ENCODE assay signal across 8 mouse cellular contexts in genomic region chr7:139684553-139684929, GRCm38 (mm10). TPM values are rescaled to one million over a fixed set of nuclear protein-coding genes. Genes with fewer than 3 reads are reported as not detected.
A peak's percentile ranks its signal among the peaks of the same experiment; 100 is the strongest.
DNase-seq lines count a peak whose midpoint lies in the region; ATAC-seq and TF ChIP-seq lines count a peak whose summit lies in the region.

No protein-coding gene starts in this region.

- peak overlapping the region; percentile 63 to 67 for H3K4me3 ChIP-seq in ES-E14 (ENCODE audit: insufficient read depth in 1 of 2, low read depth in 1 of 2, low read length in 2 of 2, poor library complexity in 1 of 2, severe bottlenecking in 1 of 2)
- peak overlapping the region; percentile 59 for H3K4me3 ChIP-seq in forebrain, embryonic 16.5 days (replicated peaks; ENCODE audit: low read length)
- peak overlapping the region; percentile 56 for H3K4me3 ChIP-seq in lung, embryonic 15.5 days

- peak overlapping the region; percentile 68 for H3K4me2 ChIP-seq in forebrain, embryonic 16.5 days (ENCODE audit: low read length)
- H3K4me2 ChIP-seq in lung, embryonic 15.5 days = peak overlapping the region; percentile 82

- peak; percentile 96 for DNase-seq in ES-E14 (ENCODE audit: low read depth, low spot score)
- DNase-seq in cerebellum, adult 11-12 months = peak; percentile 90
- peak; percentile 92 for DNase-seq in heart, postnatal 4 days
- peak; percentile 89 to 95 for DNase-seq in layer of hippocampus, adult 8-10 months (ENCODE audit: low spot score in 2 of 2)
- peak; percentile 78 for DNase-seq in ovary, adult 18-20 months (ENCODE audit: low spot score)
- DNase-seq in thymus, postnatal 0 days (ENCODE audit: low spot score) = peak; percentile 97

- 0% methylated on average over 14 of the region's 14 CpGs for WGBS in forebrain, embryonic 16.5 days
- under 1% methylated on average over 14 of the region's 14 CpGs for WGBS in lung, embryonic 15.5 days

- no peaks in the 10 kb centered on the region for H3K36me3 ChIP-seq in ES-E14 (ENCODE audit: control insufficient read depth, insufficient read depth, low read length, poor library complexity, severe bottlenecking)
- H3K36me3 ChIP-seq in forebrain, embryonic 16.5 days (ENCODE audit: control insufficient read depth, insufficient read depth) = no peaks in the 10 kb centered on the region
- no peaks in the 10 kb centered on the region for H3K36me3 ChIP-seq in lung, embryonic 15.5 days

- no peaks in the 10 kb centered on the region for H3K27me3 ChIP-seq in forebrain, embryonic 16.5 days (replicated peaks; ENCODE audit: control insufficient read depth, insufficient read depth, low read length)
- peaks cover 8% of the 10 kb centered on the region; the same call in 1 of the 2 replicates for H3K27me3 ChIP-seq in lung, embryonic 15.5 days

- H3K9ac ChIP-seq in ES-E14 (ENCODE audit: insufficient read depth, low read depth, low read length, poor library complexity, severe bottlenecking) = peak overlapping the region; percentile 32; the same call in 1 of the 2 replicates
- H3K9ac ChIP-seq in forebrain, embryonic 16.5 days (replicated peaks; ENCODE audit: low read depth, low read length) = peak overlapping the region; percentile 59
- peak overlapping the region; percentile 38 for H3K9ac ChIP-seq in lung, embryonic 15.5 days

- in situ Hi-C loops in ES-E14 (cut with MboI; ENCODE audit: low sequenced_read_pairs in 2 of 2, unreplicated experiment in 2 of 2) = no loop called here

- peaks cover 2% of the 10 kb centered on the region in 2 experiments; a peak in 2 of 4 replicates for H3K4me1 ChIP-seq in ES-E14 (ENCODE audit: control insufficient read depth in 2 of 2, insufficient read depth in 2 of 2, low read length in 2 of 2, poor library complexity in 1 of 2)
- peaks cover 16% of the 10 kb centered on the region for H3K4me1 ChIP-seq in forebrain, embryonic 16.5 days (replicated peaks; ENCODE audit: control insufficient read depth, insufficient read depth, low read length)
- H3K4me1 ChIP-seq in lung, embryonic 15.5 days = peaks cover 8% of the 10 kb centered on the region

- H3K27ac ChIP-seq in ES-E14 (ENCODE audit: insufficient read depth, low read depth, low read length, poor library complexity, severe bottlenecking) = no peak overlapping the region
- peak overlapping the region; percentile 51; the same call in 1 of the 2 replicates for H3K27ac ChIP-seq in forebrain, embryonic 16.5 days (ENCODE audit: low read length)
- no peak overlapping the region for H3K27ac ChIP-seq in lung, embryonic 15.5 days

- no peaks in the 10 kb centered on the region for H3K9me3 ChIP-seq in ES-E14 (ENCODE audit: control insufficient read depth, insufficient read depth, low read depth, low read length)
- no peaks in the 10 kb centered on the region for H3K9me3 ChIP-seq in forebrain, embryonic 16.5 days (ENCODE audit: control insufficient read depth, low read length)
- no peaks in the 10 kb centered on the region for H3K9me3 ChIP-seq in lung, embryonic 15.5 days

- peak; percentile 90 for ATAC-seq in forebrain, embryonic 16.5 days
- ATAC-seq in lung, embryonic 15.5 days (ENCODE audit: borderline replicate concordance, extremely low read depth, low FRiP score, low TSS enrichment) = peak; percentile 87

TF ChIP-seq in ES-E14, 5 proteins besides CTCF, POLR2A, EP300 and RAD21:
- no peak for TF ChIP-seq ZNF384 (IDR thresholded peaks at IDR 0.05; ENCODE audit: low read depth, low read length)
- no peak for TF ChIP-seq CHD2 (IDR thresholded peaks at IDR 0.05; ENCODE audit: low read depth, low read length)
- TF ChIP-seq HCFC1 (IDR thresholded peaks at IDR 0.05; ENCODE audit: borderline replicate concordance, insufficient read depth, low read length) = no peak
- 0 out of 2 replicates have a peak, but pooled peaks have one; percentile 13 for TF ChIP-seq MAFK (IDR thresholded peaks at IDR 0.05; ENCODE audit: insufficient read depth, low read depth, low read length)
- TF ChIP-seq ZC3H11A (IDR thresholded peaks at IDR 0.05; ENCODE audit: borderline replicate concordance, low read depth, low read length) = peak; percentile 33; the same call in 1 of the 2 replicates

RNA-seq across cellular contexts. Expression of gene Cfap46, which starts 0.9 kb away (rescaled TPM):
- 0.26 and 0.36 TPM in 2 replicates for total RNA-seq in ES-E14 (2012; rRNA removed)
- 1.8 and 1.9 TPM in 2 replicates for polyA plus RNA-seq in forebrain, embryonic 16.5 days (2015; fragmentation: Nextera tagmentation; extraction: Ambion mirVana)
- total RNA-seq in heart, postnatal 4 days (2021) = not detected
- 1 to 10 TPM; 3.7 to 4.5 (median 4.2) TPM for total RNA-seq in layer of hippocampus, adult 8-10 months (2022)
- polyA plus RNA-seq in lung, embryonic 15.5 days (2015; fragmentation: Nextera tagmentation; extraction: Ambion mirVana) = 0.82 and 1.3 TPM in 2 replicates
- polyA plus RNA-seq in thymus, postnatal 0 days (2015; fragmentation: Nextera tagmentation; extraction: Ambion mirVana) = 0.33 and 0.44 TPM in 2 replicates
